Mouse (Mus musculus) embryo, embryonic 10.5 days (tissue): Measurements from ENCODE around the gene Jarid2.
A peak's percentile ranks its signal among the peaks of the same experiment; 100 is the strongest.

Experiments
- DNase-seq: peaks from one replicate; pipeline ENCODE4 v3.0.0-alpha.2; 2015; ENCODE audit warnings: low spot score

The Jarid2 gene

DNA sequence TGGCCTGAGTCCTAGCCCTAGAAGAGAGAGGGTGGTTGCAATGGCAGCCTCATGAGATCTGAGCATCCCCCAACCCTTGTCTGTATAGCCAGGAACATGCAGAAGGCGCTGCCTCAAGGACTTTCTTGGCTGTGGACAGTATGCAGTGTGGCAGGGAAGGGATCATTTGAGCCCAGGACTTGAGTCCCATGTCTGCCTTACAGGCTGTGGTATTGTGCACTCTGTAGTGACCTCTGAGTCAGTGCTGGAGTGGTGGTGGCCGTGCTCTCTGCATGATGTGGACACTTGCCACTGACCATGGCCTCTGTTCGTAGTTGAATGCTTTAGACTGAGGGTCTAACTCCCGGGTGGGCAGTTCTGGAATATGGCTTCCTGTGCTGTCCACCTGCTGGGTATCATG is 187.9 kb downstream of the Jarid2 start:
- DNase-seq, result no peak

DNA sequence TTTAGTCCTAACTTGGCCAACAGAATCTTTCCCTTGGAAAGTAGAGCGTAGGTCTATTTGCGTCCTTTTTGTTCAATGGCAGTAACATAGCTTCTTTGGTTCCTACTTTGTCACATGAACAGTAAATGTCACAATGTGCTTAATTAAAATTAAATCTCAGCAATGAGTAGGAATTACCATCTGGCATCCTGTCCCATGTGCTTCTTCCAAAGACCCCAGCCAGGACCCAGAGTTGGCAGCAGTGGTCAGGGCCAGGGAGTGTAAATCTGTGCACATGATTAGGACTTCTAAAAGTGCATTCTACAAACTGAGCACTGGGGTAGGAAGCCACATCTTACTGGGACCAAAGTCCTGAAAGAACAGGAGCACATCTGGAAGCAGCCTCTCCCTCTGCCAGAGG is 189.0 kb downstream of the Jarid2 start:
- DNase-seq, result no peak

DNA sequence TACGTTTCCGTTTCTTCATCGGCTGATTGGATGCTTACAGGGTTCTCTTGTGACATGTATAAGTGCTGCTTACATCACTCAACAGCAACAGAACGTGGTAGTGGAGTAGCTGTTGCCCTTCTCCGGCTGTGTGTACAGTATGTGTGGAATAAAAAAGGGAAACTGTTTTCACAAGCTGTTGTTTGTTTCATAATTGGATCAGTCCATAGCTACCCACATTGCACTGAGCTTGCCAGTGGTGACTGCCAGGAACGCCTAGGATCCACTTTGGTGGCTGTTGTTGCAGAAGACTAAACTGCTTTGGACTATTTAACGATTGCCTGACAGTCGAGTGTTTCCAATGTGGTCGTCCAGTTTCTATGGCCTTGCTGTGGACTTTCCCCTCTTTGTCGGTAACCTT is 191.8 kb downstream of the Jarid2 start:
- DNase-seq, result no peak

DNA sequence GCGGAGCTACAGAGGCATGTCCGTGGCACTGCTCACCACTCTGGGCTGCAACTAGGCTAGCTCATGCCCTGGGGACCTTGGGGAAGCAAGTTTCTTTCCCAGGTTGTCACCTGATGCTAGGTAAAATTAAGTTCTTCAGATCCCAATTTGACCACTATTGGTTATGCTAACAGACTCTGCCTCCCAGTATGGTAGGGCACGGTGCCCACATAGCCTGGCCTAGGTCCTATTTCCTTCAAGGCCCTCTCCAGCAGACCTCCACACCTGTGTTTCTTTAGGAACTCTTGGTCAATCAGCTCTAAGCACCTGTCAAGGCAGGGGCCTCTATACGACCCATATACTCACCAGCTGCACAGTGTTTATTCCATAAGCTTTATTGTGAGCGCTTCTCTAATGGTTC is 192.4 kb downstream of the Jarid2 start:
- DNase-seq, result no peak

DNA sequence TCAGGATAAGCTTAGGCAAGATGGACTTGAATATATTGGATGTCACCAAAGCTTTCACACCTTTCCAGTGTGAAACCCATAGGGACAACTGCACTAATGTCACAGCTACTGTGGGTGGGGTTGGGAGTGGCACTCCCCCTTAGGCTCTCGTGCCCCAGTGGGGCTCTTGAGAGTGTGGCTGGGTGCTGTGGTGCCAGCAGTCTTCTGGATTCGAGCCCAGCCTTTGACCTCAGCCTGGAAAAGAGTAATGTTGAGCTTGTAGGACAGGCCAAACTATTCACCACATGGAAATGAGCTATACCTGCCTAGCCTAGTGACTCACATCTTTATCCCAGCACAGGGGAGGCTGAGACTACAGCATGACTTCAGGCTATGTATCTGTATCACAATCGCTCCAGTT is 194.8 kb downstream of the Jarid2 start:
- DNase-seq, result no peak

DNA sequence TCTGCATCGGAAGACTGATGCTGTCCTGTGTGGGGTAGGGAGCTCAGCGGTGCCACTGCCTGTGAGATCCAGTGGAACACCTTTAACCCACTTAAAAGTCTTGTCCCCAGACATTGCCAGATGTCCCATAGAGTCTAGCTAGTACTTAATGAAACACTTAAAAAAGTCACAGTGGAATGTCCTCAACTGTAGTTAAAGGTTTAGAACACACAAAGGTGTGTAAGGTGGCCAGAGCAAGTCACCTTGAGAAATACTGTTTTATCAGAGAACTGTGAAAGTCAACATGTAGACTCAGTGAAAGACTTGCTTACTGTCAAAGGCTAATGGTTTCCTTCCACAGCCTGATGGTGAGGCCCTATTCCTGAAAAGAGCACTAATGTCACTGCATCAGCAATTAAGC is 195.9 kb downstream of the Jarid2 start:
- DNase-seq, result no peak

DNA sequence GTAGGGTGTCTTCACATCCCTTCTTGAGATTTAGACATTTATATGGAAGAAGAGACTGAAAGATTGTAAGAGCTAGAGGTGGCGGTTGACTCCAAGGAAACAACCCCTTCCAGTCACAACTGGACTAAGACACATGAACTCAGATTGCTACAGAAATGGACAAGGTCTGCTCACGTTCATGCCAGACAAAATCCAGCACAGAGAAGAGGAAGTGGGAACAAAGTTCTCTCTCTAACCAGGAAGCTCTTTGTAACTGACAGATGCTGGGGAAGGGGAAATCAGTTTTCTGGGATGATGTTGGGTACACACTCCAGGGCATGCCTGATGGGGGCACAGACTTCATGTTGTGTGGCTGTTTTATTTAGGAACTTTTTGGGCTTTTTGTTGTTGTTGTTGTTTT is 197.0 kb downstream of the Jarid2 start:
- no peak for DNase-seq

DNA sequence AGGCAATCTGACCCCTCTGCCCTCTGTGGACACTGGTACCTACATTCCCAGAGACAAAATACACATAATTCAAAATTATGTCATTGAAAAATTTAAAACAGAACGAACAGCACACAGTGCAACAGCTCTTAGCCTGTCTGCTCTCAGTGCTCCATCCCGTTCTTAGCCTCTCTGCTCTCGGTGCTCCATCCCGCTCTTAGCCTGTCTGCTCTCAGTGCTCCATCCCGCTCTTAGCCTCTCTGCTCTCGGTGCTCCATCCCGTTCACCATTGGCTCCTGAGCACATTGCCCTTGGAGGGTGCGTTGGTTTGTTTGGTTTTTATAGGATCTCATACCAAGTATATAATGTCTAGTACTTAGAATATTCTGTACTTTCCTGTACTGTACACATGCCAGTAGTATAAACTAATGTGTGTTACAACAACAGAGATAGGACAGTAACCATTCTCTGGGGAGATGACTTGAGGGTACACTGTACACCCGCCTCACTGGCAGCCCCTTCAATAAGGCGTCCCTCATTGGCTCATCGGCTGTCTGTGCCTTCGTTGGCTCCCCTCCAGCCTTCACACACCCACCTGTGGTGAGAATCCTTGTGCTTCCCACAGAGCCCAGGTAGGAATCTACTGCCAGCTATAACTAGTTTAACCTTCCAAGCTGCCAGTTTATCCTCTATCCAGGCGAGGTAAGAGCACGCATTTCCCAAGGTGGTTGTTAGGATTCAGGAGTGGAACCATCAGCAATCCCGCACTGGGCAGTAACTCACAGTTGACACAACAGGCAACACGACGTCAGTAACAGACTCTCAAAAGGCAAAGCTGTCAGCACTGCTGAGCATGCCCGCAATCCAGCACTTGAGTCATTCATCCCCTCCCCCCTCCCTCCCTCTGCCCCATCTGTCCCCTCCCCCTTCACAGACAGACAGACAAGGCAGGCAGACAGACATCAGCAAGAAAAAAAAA is 203.3 kb downstream of the Jarid2 start:
- no peak for DNase-seq

DNA sequence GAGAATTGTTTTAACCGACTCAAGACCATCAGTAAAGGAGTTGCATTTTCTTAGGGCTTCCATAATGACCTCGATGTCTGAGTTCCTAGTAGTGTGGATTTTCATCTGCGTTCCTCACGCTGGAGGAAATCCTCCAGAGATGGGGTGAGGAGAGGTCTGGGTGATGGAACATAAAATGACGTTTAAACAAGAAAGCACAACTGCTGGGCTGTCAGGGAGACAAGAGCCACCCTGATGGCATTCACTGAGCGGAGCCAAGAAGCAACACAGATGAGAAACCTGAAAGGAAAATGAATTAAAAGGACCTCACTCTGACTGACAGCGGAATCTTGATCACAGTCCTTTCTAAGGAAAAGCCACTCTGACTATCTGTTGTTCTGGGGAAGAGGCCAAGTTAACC is 204.3 kb downstream of the Jarid2 start:
- no peak for DNase-seq

DNA sequence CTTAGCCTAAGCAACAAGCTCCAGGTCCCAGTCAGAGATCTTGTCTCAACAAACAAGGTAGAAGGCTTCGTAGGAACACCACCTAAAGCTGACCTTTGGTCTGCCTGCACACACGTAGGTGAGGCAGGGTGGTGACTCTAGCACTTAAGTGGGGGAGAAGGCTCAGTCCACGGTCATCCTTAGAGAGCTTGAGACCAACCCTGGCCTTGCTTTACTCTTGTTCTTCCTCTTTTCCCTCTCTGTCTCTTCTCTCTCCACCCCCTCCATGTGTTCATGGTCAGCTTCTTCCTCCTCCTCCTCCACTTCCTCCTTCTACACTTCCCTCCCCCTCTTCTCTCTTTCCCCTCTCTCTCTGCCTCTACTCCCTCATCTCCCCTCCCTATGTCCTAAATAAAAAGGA is 208.4 kb downstream of the Jarid2 start:
- DNase-seq, result no peak

DNA sequence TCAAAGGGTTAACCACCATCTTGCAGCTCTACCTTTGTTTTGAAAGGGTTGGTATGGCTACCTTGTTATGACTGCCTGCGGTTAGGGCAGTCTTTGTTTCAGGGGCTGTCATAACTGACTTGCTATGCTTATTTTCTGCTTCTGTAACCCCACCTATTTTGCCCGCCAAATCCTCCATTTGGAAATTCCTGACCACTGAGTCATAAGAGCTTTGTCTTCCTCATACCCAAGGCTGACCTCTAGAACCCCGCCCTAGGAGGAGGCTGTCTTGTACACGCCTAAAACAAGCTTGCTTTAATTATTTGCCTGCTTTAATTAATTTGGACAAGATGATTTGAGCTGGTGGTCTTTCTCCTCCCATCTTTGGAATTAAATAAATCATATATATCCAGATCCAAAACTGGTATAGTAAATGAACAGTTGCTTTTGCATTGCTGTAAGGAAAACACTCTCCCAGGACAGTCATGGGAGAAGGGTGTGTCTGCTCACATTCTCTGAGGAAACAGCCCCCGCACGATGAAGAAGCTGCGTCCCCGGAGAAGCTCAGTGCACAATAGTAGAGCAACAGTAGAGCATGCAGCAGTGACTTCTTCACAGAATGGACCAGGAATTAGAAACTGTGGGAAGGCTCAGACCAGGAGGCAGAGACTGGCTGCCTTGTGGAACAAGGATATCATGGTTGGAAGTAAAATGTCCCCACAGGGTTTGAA is 210.2 kb downstream of the Jarid2 start:
- DNase-seq, result no peak

DNA sequence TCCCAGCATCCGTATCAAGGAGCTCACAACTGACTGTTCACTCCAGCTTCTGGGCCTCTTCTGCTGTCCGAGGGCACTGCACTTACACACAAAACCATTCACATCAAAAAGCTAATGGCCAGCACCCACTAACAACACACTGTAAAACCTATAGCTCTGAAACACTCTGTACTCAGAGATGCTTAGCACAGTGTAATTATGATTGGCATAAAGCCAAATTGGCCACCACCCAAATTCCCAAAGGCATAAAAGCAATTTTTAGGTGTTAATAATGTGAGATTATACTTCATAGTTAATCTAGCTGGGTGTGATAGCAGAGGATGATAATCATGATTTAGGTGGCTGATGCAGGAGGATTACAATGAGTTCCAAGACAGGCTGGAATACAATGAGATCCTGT is 214.3 kb downstream of the Jarid2 start:
- no peak for DNase-seq

DNA sequence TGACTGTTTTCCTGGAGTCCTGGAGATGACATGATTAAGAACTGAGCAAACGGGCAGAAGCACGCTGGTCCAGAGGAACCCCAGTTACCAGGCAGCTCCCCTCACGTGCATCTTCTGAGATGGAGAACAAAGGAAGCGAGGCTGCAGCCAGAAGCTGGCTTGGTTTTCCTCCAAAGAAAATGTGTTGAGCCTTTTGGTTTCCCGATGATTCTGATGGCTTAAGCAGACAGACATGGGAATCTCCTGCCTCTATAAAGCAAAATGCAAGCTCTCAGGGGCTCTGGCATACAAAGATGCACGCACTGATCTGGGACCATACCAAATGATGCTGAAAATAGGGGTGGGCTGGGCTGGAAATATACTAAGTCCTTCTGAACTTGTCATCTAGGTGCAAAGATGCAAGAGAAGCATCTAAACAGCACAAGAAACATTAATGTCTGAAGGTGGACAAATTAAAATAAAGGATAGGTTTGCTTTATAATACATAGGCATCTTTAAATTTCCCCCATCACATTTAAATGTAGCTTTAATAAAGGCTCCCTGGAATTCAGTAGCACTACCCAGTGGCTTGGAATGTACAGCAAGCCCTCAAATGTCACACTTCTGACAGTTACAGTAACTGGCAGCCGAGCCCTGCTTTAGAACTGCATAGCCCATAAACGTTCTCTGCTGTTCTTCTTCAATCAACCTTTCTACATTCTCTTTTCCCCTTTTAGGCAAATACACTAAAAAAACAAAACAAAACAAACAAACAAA is 217.8 kb downstream of the Jarid2 start:
- DNase-seq, result peak; percentile 47

DNA sequence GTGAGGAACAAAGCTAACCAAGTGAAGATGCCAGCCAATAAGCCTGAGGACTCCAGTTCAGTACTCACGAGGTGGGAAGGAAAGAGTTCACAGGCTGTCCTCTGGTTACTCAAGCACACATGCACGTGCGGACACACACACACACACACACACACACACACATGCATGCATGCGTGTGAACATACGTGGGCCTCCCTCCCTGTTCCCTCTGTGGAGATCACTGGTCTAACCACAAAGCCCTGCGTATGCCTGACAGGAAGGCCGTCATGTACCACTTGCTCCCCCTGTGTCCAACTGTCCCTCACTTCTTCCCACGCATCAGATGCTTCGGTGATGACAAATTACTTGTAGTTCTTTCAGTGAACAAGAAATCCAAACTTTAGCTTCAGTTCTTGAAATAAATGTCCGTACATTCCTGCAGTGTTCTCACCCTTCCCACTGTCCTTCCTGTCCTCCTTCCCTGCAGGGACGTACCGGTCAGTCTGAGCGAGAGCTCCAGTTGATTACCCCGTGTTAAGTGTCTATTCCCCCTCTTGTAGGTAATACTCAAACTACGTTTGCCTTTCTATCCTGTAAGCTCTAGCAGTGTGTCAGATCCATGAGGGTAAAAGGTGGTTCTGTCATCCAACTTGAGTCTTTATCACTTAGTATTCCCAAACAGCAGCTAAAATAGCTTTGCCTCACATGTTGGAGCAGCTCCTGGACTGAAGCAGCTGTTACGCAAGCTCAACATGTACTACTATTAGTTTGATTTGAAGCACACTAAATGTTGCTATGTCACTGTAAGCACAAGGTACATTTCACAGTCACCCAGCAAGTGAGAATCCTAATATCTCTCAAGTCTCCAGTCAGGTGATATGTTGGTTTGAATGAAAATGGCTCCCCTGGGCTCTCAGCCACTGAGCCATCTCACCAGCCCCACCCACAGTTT is 219.3 kb downstream of the Jarid2 start:
- DNase-seq, result no peak

DNA sequence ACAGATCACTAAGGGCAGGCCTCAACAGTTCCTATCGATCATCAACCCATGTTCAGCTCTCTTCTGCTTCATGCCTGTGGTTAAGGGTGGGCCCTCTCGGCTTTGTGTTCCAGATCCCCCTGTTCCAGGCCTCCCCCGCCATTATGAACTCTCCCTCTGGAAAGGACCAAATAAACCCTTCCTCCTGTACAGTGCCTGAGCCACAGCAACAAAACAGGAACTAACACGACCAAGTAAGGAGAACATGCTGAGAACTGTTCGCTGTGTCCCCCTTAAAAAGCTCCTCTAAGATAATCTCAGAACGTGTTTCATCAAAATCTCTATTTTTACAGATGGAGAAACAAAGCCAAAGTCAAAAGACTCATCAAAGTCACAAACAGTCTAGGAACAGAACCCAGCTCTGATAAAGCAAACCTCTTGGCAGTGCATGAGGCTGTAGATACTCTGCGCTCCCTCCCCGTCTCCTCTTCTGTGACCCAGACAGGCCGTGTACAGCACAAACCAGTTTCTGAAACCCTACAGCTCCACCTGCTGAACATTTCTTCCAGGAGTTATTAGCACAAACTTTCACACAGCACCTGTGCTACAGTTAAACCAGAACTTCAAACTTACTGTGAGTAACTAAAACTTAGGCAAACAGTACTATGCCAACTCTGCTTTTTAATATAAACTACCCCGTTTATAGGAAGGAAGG is 223.3 kb downstream of the Jarid2 start:
- no peak for DNase-seq

DNA sequence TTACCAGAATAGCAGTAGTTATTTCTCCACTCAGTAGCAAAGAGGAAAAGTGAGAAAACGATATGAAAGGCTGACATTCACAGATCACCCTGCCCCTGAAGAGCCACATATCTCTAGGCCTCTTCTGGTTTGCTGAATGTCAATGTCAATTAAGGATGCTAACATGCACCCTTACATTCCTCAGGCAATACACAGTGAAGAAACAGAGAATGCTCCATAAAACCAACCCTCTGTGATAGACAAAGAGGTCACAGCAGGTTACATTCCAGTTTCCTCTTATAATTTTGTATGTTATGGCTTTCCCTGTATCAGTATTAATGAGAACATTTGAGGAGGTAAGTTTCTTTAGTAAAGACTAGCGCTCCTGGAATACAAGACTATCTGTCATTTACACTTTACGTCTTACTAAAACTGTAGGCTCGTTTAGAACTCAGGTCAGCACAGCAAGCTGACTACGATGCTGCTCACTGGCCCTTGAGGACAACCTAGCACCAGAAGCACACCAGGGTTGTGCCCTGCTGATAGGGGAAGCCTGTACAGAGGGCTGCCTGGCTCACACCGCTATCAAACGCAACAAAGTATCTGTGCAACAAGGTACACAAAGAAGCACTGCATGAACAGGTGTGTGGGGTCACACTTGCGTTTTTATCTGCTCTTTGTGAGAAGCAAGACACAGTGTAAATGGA is 224.4 kb downstream of the Jarid2 start:
- no peak for DNase-seq

DNA sequence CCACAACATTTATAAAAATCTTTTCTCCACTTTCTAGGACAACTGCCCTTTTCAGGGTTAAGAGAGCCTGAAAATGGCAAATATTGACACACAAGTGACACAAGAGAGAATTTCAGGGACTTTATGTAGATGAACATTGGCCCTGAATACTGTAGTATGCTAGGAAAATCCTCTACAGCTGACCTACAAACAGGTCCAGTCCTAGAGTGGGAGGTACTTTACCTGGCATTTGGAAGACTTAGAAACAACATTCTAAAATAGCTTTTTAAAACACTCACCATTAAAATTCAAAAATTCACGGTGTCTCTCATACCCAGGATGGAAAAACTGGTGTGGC is 224.9 kb downstream of the Jarid2 start:
- DNase-seq, result no peak

DNA sequence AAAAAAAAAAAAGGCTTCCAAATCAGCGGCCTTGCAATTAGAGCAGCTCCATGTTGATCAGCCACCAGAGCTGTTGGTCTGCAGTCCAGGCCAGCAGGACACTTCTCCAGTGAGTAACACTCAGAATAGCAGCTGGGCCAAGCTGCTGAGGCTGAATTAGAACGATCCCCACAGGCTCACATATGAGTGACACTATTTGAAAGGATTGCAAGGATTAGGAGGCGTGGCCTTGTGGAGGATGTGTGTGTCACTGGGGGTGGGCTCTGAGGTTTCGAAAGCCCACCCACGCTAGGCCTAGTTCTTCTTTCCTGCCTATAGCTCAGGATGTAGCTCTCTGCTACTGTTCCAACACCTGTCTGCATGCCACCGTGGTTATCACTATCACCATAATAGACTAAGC is 226.5 kb downstream of the Jarid2 start:
- DNase-seq, result no peak

DNA sequence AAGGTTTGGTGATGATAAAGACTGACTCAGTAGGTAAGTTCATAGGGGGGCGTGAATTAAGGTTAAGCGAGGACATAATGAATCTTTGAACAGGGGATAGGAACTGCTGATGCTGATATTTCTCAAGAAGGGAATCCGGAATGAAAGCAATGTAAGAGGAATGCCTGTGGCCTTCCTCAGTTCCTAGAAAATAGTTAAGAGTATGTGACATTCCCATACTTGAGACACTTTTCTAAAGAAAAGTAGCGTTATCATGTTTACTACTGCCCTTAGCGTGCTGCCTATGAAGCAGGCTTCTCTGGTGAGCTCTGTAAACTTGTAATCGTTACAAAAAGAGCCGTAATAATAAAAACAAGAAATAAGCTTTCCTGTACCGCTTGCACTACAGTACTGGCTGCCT is 227.8 kb downstream of the Jarid2 start:
- DNase-seq, result no peak

DNA sequence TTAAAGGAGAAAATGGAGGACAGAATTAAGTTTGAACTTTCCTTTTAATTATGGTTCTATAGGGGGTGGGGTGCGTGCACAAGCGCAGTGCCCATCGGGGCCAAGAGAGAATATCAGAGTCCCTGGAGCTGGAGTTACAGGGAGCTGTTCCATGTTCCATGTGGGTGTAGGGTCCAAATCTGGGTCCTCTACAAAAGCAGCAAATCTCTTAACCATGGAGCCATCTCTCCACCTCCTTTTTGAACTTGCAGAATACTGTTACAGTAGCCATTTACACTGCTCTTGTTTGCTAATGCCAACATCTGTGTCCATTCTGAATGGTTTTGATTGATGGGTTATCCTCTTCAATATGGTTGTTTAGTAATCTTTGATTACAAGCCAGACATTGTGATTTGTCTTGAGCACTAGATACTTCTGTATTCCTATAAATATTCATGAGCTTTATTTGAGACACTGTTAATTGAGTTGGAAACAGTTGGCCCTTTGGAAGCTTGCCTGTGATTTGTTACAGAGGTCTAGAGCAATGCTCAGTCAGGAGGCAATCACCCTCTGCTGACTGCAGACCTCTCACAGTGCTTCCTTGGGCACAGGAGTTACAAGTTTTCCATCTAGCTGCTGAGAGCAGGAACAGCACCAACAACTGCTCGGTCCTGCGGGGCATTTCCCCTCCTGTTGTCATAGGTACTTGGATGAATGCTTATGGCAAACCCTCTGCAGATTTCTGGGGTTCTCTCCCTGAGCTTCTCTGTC is 231.4 kb downstream of the Jarid2 start:
- no peak for DNase-seq
